Mouse (Mus musculus) c-Kit-positive CD71-positive TER-119-negative erythroid progenitor cells, embryonic 14.5 days (primary cell): ENCODE results near the gene Olfr1036.
"Not testable (repeated sequence)": the region's sequence is repeated elsewhere in the genome, so short reads cannot be mapped to it uniquely, and the experiment has no call there.

ENCODE experiments used
- DNase-seq: peaks from one replicate; pipeline ENCODE4 v3.0.0-alpha.2; 2013; ENCODE audit warnings: low read depth

The Olfr1036 gene

DNA sequence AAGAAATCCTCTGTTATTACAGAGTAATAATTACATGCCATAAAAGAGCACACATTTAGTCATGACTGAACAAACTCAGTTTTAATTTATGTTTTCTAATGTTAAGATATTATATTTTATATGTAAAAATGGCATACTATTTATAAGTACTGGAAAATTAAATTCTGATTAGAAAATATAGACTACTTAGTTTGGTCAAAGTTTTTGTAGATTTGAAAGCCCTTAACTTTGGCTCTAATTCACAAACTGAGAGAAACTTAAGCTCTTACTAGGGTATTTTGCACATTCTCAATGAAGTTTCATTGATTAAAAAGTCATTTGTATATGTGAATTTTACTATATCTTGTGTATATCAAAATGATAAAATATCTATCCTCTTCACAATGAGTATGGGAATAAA, at the start of gene Olfr1036:
Olfr1036 (plus strand) TSS at position 301 of the 400 bp plus-strand sequence.
- not testable (repeated sequence) for DNase-seq

DNA sequence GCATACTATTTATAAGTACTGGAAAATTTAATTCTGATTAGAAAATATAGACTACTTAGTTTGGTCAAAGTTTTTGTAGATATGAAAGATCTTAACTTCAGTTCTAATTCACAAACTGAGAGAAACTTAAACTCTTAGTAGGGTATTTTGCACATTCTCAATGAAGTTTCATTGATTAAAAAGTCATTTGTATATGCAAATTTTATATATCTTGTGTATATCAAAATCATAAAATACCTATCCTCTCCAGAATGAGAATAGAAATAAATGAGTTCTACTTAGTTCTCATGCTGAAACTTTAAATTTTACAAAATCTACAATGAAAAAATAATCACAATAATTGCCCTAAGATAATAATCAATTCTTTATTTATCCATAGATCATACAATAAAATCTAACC, 28.2 kb upstream of the Olfr1036 start, which contains the start of gene Olfr1034:
Olfr1034 (plus strand) TSS at position 301 of the 400 bp plus-strand sequence.
- DNase-seq = no peak

DNA sequence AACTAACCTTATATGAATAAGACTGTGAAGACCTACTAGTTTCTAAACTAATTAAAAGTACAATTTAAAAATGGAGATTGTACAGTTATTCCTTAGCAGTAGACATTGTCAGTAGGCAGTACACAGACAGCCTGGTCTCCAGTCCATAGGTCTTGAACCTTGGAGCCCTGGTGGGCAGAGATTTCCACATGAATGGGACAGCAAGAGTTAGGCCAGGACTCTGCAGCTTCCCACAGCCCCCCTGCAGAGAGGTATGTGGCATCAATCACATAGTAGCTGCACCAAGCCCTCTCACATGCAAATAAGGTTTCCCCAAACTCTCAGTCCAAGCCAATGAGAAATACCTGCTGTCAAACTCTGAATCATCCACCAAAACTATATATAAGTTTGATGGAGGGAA, 23.0 kb upstream of the Olfr1036 start:
- not testable (repeated sequence) for DNase-seq

DNA sequence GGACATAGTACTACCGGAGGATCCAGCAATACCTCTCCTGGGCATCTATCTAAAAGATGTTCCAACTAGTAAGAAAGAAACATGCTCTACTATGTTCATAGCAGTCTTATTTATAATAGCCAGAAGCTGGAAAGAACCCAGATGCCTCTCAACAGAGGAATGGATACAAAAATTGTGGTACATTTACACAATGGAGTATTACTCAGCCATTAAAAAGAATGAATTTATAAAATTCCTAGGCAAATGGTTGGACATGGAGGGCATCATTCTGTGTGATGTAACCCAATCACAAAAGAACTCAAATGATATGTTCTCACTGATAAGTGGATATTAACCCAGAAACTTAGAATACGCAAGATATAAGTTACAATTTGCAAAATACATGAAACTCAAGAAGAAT, 10.0 kb upstream of the Olfr1036 start:
- DNase-seq = not testable (repeated sequence)

DNA sequence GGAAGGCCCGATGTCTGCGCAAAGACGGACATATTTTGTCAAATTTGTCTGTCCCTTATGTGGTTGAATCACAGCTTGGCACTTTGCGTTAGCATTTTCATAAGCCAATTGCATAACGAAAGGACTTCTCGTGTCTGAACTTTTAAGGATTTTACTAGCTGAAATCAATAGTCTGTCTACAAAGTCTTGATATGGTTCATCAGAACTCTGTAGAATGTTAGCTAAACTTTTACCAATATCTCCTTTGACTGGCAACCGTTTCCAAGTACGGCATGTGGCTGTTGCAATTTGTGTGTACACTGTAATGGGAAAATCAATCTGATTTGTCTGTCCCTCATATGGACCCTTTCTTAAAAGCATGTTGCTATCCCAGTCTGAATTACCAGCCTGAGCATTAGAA, 3.6 kb upstream of the Olfr1036 start:
- no peak for DNase-seq

DNA sequence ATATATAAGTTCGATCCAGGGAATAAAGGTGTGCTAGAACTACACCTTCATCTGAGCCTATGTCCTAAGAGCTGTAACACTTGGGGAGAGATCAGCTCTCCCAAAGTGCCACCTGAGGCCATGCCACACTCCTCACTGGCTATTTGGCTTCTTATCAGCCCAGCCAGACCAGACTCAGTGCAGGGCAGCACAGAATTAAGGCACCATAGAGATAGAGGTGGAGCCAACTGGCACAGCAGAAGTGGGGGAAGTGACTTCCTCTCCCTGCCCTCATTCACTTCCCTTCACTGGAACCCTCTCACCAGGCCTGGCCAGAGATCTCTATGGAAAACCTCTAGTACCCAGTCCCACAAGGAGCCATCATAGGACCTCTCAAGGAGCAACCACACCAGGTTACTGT, 6.7 kb downstream of the Olfr1036 start:
- not testable (repeated sequence) for DNase-seq

DNA sequence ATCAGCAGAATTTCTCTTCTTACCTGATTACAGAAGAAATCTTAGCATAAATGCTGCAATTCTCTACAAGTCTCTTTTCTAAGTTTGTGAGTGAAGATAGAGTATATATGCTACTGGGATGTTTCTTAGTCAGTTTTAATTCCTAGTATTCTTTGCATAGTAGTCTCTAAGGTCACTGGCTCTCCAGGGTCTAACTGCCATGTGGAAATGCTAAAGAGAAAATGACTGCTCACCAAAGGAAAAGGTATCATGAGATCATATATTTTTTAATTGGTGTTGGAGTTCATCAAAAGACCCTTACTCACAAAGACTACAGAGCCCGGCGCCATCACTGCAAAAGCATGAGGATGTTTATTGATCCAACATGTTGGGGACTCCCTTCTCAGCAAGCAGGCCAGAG, 13.5 kb downstream of the Olfr1036 start, which contains the start of gene Olfr1037:
Olfr1037 (minus strand) TSS at position 101 of the 400 bp plus-strand sequence.
- DNase-seq = no peak
